Mouse (Mus musculus): Measurements from ENCODE around the gene Clpp. TPM values are rescaled to one million over a fixed set of nuclear protein-coding genes. Genes with fewer than 3 reads are reported as not detected.
A peak's percentile ranks its signal among the peaks of the same experiment; 100 is the strongest.

The Clpp gene
- polyA plus RNA-seq, 1 experiment, result 151 TPM

- DNase-seq (ENCODE audit: low read depth), result no peak
- no peak for TF ChIP-seq POLR2A (IDR thresholded peaks at IDR 0.05; ENCODE audit: borderline replicate concordance, extremely low read depth, insufficient read depth, insufficient read length, poor library complexity, severe bottlenecking)
- peak; percentile 26; the same call in 1 of the 2 replicates for TF ChIP-seq CTCF (IDR thresholded peaks at IDR 0.05; ENCODE audit: borderline replicate concordance, extremely low read depth, insufficient read depth, insufficient read length)
These were observed 17.2 kb downstream of the Clpp start for GRCm38 (mm10) chr17:57007137-57007905.

DNA sequence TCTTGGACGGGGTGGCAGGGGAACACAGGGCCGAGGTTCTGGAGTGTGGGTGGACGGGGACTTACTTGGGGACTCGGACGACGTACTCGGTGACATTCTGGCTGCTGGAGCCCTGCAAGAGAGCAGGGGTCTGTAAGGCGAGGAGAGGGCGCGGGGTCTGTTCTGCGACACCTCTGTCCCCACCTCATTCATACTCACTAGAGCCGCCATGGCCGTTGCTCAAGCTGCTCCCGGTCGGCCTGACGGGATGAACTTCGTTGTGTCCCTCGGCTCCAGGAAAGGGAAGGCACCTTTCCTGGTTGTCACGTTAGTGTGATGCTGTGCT, 20.8 kb downstream of the Clpp start:
- TF ChIP-seq POLR2A (IDR thresholded peaks at IDR 0.05; ENCODE audit: borderline replicate concordance, extremely low read depth, insufficient read depth, insufficient read length, poor library complexity, severe bottlenecking), result no peak
- TF ChIP-seq CTCF (IDR thresholded peaks at IDR 0.05; ENCODE audit: borderline replicate concordance, extremely low read depth, insufficient read depth, insufficient read length), result no peak
- DNase-seq (ENCODE audit: low read depth), result no peak

GRCm38 (mm10) chr17:57011236-57012141, 21.4 kb downstream of the Clpp start, which contains the start of the genes Gtf2f1 and Gm17949:
Gene Gtf2f1 (minus strand): TSS chr17:57011288.
Gene Gm17949 (plus strand): TSS chr17:57011469.
- peak; percentile 100 for DNase-seq (ENCODE audit: low read depth)
- TF ChIP-seq CTCF (IDR thresholded peaks at IDR 0.05; ENCODE audit: borderline replicate concordance, extremely low read depth, insufficient read depth, insufficient read length) (no peak), POLR2A (IDR thresholded peaks at IDR 0.05; ENCODE audit: borderline replicate concordance, extremely low read depth, insufficient read depth, insufficient read length, poor library complexity, severe bottlenecking) (peak; percentile 88; the same call in 1 of the 2 replicates)

GRCm38 (mm10) chr17:57012245-57012795, 22.2 kb downstream of the Clpp start:
- TF ChIP-seq POLR2A (IDR thresholded peaks at IDR 0.05; ENCODE audit: borderline replicate concordance, extremely low read depth, insufficient read depth, insufficient read length, poor library complexity, severe bottlenecking) (no peak), CTCF (IDR thresholded peaks at IDR 0.05; ENCODE audit: borderline replicate concordance, extremely low read depth, insufficient read depth, insufficient read length) (no peak)
- no peak for DNase-seq (ENCODE audit: low read depth)

GRCm38 (mm10) chr17:57019693-57020092, 29.6 kb downstream of the Clpp start:
- no peak for TF ChIP-seq CTCF (IDR thresholded peaks at IDR 0.05; ENCODE audit: borderline replicate concordance, extremely low read depth, insufficient read depth, insufficient read length)
- no peak for TF ChIP-seq POLR2A (IDR thresholded peaks at IDR 0.05; ENCODE audit: borderline replicate concordance, extremely low read depth, insufficient read depth, insufficient read length, poor library complexity, severe bottlenecking)
- DNase-seq (ENCODE audit: low read depth), result no peak

DNA sequence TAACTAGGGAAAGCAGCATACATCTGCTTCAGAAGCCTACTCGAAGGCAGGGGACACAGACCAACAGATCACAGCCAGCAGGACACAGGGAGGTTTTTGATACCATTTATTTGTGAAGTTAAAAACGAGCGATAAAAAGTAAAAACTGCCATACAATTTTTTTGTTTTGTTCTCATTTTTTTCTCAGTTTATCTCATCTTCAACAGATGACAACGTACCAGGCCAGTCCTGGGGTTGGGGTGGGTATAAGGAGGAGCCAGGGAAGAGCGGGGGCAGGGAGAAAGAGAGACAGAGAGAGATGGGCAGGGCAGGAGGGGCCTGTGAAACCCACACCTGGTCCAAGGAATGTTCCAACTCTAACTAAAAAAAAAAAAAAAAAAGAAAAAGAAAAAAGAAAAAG, 30.9 kb downstream of the Clpp start:
- DNase-seq (ENCODE audit: low read depth), result no peak
- no peak for TF ChIP-seq CTCF (IDR thresholded peaks at IDR 0.05; ENCODE audit: borderline replicate concordance, extremely low read depth, insufficient read depth, insufficient read length)
- TF ChIP-seq POLR2A (IDR thresholded peaks at IDR 0.05; ENCODE audit: borderline replicate concordance, extremely low read depth, insufficient read depth, insufficient read length, poor library complexity, severe bottlenecking), result no peak

DNA sequence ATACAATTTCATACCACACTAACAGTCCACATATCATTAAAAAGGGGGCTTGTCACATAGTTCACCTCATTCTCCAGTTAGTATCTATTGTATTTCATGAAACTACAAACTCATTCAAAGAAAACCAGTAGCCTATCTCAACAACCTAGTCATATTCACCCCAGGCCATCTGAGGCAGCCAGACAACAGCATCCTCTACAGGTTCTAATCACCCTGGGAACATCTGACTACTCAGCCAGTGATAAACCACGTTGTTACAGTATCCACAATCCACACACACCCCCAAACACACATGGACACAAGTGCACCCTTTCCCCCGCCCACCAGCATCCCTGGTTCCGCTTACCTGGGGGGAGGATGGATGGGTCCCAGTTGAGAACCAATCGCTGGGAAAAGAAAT, 37.4 kb downstream of the Clpp start:
- no peak for DNase-seq (ENCODE audit: low read depth)
- TF ChIP-seq POLR2A (IDR thresholded peaks at IDR 0.05; ENCODE audit: borderline replicate concordance, extremely low read depth, insufficient read depth, insufficient read length, poor library complexity, severe bottlenecking) (no peak), CTCF (IDR thresholded peaks at IDR 0.05; ENCODE audit: borderline replicate concordance, extremely low read depth, insufficient read depth, insufficient read length) (no peak)

DNA sequence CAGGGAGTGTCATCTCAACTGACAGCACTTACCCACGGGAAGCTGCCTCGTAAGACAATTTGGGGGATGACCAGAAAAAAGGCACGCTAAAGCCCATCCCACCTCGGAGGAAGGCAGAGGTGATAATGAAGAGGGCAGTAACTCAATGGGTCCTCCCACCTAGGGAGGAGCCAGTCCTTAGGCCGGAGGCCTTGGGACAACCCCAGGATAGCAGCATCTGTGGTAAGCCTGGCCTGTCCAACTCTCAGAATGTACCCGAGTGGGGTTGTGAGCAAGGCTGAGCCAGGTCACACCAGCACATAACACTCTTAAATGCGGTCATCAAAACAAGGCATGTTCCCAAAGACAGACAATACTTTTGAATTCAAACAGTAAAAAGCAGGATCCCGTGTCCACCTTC, 39.6 kb downstream of the Clpp start:
- no peak for TF ChIP-seq POLR2A (IDR thresholded peaks at IDR 0.05; ENCODE audit: borderline replicate concordance, extremely low read depth, insufficient read depth, insufficient read length, poor library complexity, severe bottlenecking)
- no peak for TF ChIP-seq CTCF (IDR thresholded peaks at IDR 0.05; ENCODE audit: borderline replicate concordance, extremely low read depth, insufficient read depth, insufficient read length)
- DNase-seq (ENCODE audit: low read depth), result no peak

- peak; percentile 51 for DNase-seq (ENCODE audit: low read depth)
- no peak for TF ChIP-seq CTCF (IDR thresholded peaks at IDR 0.05; ENCODE audit: borderline replicate concordance, extremely low read depth, insufficient read depth, insufficient read length)
- TF ChIP-seq POLR2A (IDR thresholded peaks at IDR 0.05; ENCODE audit: borderline replicate concordance, extremely low read depth, insufficient read depth, insufficient read length, poor library complexity, severe bottlenecking), result peak; percentile 84
These were observed 41.0 kb downstream of the Clpp start, which contains the start of gene Khsrp for GRCm38 (mm10) chr17:57030931-57031660. Gene Khsrp (minus strand): TSS chr17:57031522.

- TF ChIP-seq CTCF (IDR thresholded peaks at IDR 0.05; ENCODE audit: borderline replicate concordance, extremely low read depth, insufficient read depth, insufficient read length) (no peak), POLR2A (IDR thresholded peaks at IDR 0.05; ENCODE audit: borderline replicate concordance, extremely low read depth, insufficient read depth, insufficient read length, poor library complexity, severe bottlenecking) (peak; percentile 63; the same call in 1 of the 2 replicates)
- DNase-seq (ENCODE audit: low read depth), result peak; percentile 100
These were observed 41.7 kb downstream of the Clpp start for GRCm38 (mm10) chr17:57031661-57032420.

All from brain, embryonic 14.5 days (tissue).